Mouse (Mus musculus) ovary, postnatal 14 days (tissue): ENCODE results near the gene Cdc25b.

Experiments
- DNase-seq: peaks from one replicate; pipeline ENCODE4 v3.0.0; 2022; ENCODE audit warnings: low spot score

Cdc25b gene

DNA sequence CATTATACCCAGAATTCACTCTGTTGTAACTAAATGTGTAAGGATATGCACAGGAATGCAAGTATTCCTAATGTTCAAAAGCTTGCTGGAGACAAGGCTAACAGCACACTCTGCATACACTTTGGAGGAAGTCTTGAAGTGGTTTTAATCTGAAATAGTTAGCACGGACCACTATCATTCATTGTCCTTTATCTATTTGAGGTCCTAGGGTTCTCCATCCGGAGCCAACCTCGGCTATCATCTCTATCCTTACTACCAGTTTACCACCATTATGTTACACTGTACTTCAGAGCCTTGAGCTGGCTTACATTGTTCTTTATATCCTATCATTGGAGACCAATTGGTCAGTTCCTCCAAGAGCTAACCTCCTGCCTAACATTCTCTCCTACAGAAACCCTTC lies 40.5 kb downstream of the Cdc25b start:
- no peak for DNase-seq

DNA sequence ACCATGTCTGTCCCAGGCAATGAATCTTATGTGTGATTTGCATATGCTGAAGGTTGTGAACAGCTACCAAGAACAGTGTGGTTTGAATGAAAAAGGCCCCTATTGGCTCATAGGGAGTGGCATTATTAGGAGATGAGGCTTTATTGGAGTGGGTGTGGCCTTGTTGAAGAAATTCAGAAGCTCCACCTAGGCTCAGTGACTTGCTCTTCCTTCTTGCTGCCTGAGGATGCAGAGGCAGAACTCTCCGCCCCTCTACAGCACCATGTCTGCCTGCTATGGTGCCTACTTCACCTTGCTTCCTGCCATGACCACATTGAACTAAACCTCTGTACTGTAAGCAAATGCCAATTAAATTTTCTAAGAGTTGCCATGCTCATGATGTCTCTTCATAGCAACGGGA lies 45.8 kb downstream of the Cdc25b start:
- no peak for DNase-seq

DNA sequence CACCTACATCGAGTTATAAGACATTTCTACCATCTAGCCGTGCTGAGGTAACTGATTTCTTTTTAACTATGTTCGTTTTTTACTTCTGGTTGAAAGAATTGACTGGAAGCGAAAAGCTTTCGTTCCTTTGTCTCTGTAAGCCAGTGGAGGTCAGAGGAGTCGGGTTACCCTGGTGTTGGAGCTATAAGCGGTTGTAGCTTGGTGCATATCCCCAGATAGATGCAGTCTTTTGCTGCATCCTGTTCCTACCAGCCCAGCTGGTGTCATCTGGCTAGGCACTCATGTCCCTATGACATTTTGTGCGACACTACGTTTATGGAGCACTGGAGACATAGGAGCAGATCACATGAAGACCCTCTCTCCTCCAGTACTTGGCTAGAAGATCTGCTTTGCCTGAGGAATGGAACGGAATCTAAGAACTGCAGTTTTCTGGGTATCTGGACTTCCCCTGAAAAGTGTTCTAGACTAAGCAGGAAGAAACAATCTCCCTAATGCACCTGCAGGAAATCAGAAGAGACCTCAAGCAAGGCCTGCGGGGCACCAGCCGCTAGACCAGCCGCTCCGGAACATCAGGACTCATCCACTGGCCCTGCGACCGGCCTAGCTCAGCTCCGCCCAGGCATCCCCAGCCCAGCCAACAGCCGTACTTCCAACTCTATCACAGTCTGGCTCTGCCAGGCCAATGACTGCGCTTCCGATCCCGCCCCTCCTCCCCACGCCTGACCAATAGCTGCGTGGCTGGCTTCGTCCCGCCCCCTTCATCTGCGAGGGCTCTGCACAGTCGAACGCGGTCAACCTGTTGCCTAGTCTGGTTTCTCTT lies 46.8 kb downstream of the Cdc25b start, which contains the start of gene Mavs:
Gene Mavs, plus strand, starts transcription at position 757 of the 820 bp plus-strand sequence.
- peak; percentile 92 for DNase-seq

DNA sequence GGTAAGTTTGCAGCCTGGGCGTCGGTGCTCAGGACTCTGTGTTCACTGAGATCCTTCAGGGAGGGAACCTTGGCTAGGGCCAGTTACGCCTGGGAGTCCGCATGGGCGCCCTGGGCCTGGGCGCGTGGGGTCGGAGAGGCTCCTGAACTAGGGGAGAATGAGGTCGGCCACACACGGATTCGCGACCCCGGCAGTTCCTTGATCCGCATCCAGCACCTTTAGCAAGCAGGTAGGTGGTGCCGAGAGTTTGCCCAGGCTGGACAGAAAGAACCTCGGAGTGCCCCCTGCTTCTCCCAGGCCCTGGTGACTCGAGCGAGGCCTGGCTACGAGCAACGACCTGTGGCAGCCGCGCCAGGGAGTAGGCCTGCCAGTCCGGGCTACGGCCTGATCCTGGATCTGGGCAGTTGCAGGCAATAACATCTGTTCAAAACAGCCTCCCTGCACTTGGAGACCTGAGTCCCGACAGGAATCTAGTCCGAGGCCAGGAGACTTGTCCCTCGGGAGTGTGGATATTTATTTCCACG lies 47.4 kb downstream of the Cdc25b start:
- DNase-seq: no peak

DNA sequence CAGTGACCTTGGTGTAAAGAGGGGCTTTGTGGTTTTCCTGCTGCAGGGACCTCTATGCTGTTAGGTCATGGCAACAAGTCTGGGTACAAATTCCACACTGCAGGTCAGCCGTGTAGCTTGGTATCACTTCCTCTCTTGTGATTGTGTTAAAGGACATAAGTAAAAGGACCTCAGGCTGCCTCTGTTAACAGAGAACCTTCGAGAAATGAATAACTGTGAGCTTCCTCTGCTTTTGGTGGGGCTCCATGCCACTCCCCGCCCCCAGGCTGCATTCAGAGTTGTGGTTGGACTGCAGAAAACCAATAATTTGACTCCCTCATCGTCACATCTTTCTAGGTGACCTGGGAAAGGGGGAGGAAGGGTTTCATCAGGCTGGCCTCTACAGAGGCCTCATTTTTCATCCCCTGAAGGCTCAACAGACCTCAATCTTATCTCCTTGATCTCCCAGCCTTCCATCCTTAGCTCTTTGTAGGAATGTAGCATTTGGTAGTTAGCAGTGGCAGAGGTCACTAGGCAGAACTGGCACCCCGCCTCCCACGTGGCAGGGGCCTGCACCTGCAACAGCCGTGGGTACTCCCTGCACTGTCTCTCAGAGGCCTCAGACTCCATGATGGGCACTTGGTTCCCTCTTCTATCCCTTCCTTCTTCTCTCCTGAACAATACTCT lies 48.4 kb downstream of the Cdc25b start:
- no peak for DNase-seq

DNA sequence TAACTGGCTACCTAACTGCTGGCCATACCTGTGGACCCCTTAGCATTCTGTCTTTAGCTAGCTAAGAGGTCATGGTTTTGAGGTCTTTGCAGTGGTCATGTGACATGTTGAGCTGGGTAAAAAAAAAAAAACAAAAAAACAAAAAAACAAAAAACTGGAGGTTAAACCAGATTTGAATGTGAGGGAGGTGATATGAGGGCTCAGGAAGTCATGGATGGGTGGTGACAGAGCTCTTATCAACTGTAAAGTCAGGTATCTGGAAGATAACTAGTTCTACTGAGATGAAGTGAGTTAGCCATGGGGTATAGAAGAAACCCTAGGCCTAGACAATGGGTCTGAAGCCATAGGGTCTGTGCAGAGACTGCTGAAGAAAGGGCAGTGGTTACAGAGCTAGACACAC lies 55.4 kb downstream of the Cdc25b start:
- DNase-seq: no peak

DNA sequence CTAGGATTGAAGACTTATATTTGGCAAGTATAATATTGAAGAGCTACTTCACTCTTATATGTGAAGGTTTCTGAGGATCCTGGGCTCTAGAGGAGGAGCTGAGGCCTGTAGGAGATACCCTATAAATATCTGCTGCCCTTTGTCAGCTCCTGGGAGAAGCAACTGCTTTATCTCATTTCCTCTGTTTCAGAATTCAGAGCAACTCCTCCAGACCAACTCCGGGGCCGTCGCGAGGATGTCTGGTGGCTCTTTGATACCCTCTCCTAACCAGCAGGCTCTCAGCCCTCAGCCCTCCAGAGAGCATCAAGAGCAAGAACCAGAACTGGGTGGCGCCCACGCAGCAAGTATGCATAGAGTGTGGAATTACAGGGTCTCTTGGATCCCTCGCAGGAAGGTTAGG lies 56.2 kb downstream of the Cdc25b start:
- DNase-seq: no peak
